Mouse (Mus musculus) liver, embryonic 15.5 days (tissue): ENCODE results near the gene Carns1. TPM values are rescaled to one million over a fixed set of nuclear protein-coding genes. Genes with fewer than 3 reads are reported as not detected.
A peak's percentile ranks its signal among the peaks of the same experiment; 100 is the strongest.
"Not testable (repeated sequence)": the region's sequence is repeated elsewhere in the genome, so short reads cannot be mapped to it uniquely, and the experiment has no call there.

Experiments used
- ATAC-seq: fragments of 200-750 bp; cut with Nextera tagmentation; 2 replicates; pipeline ENCODE4 v1.8.0; 2017; ENCODE audit warnings: moderate number of reproducible peaks, mild to moderate bottlenecking, moderate library complexity; ENCODE audit not compliant: insufficient read depth
- H3K27ac ChIP-seq: fragments of 300-500 bp; sonication (generic); replicated peaks from 2 replicates; pipeline ENCODE4 v1.5.1; 2015; ENCODE audit warnings: mild to moderate bottlenecking, inconsistent platforms
- H3K27me3 ChIP-seq: fragments of 300-500 bp; sonication (generic); 2 replicates; pipeline ENCODE4 v1.6.1; 2015; ENCODE audit warnings: mild to moderate bottlenecking, inconsistent platforms
- H3K36me3 ChIP-seq: fragments of 300-500 bp; sonication (generic); replicated peaks from 2 replicates; pipeline ENCODE4 v1.6.1; 2015; ENCODE audit warnings: moderate library complexity, mild to moderate bottlenecking, inconsistent platforms
- H3K4me1 ChIP-seq: fragments of 300-500 bp; sonication (generic); replicated peaks from 2 replicates; pipeline ENCODE4 v1.6.1; 2015; ENCODE audit warnings: inconsistent platforms
- H3K4me2 ChIP-seq: fragments of 300-500 bp; sonication (generic); 2 replicates; pipeline ENCODE4 v1.6.1; 2015; ENCODE audit warnings: moderate library complexity, mild to moderate bottlenecking, inconsistent platforms
- H3K4me3 ChIP-seq: fragments of 300-500 bp; sonication (generic); replicated peaks from 2 replicates; pipeline ENCODE4 v1.5.1; 2015; ENCODE audit warnings: mild to moderate bottlenecking, inconsistent platforms
- H3K9ac ChIP-seq: fragments of 300-500 bp; sonication (generic); 2 replicates; pipeline ENCODE4 v1.6.1; 2015; ENCODE audit warnings: moderate library complexity, mild to moderate bottlenecking, inconsistent platforms
- H3K9me3 ChIP-seq: fragments of 300-500 bp; sonication (generic); replicated peaks from 2 replicates; pipeline ENCODE4 v1.6.1; 2016; ENCODE audit warnings: inconsistent platforms
- WGBS: fragments of 180-500 bp; shearing (Covaris S2); methylation state at CpG from one replicate; pipeline ENCODE4 v1.1.7; 2015; ENCODE audit warnings: mixed read lengths; ENCODE audit not compliant: insufficient replicate concordance; 5-methylcytosine and 5-hydroxymethylcytosine counted together
- polyA plus RNA-seq: library from polyadenylated mRNA; unstranded; fragments of >200 nt; fragmentation: Nextera tagmentation; extraction: Ambion mirVana; gene quantifications from 2 replicates; pipeline ENCODE4 v1.2.1, GENCODE M21; 2015

Carns1 gene
- polyA plus RNA-seq, 1 experiment from 2014 or later = 0.64 TPM

GRCm38 (mm10) chr19:4125268-4125667 lies 50.0 kb downstream of the Carns1 start:
- H3K9ac ChIP-seq = peak overlapping the region; percentile 43; the same call in 1 of the 2 replicates
- ATAC-seq = peak; percentile 9
- 13% methylated on average over 4 of the region's 4 CpGs for WGBS
- H3K9me3 ChIP-seq, H3K27me3 ChIP-seq: not testable (repeated sequence)
- H3K36me3 ChIP-seq = peaks cover 28% of the 10 kb centered on the region
- H3K4me1 ChIP-seq = peaks cover 89% of the 10 kb centered on the region
- H3K4me3 ChIP-seq = peak overlapping the region; percentile 77
- H3K4me2 ChIP-seq = peak overlapping the region; percentile 79
- H3K27ac ChIP-seq = peak overlapping the region; percentile 79

GRCm38 (mm10) chr19:4124432-4124831 lies 50.8 kb downstream of the Carns1 start:
- H3K27ac ChIP-seq = peak overlapping the region; percentile 79
- H3K27me3 ChIP-seq = no peaks in the 10 kb centered on the region
- peaks cover 20% of the 10 kb centered on the region for H3K36me3 ChIP-seq
- no peak for ATAC-seq
- H3K4me2 ChIP-seq = peak overlapping the region; percentile 79; the same call in 1 of the 2 replicates
- peaks cover 89% of the 10 kb centered on the region for H3K4me1 ChIP-seq
- WGBS = 83% methylated on average over 4 of the region's 4 CpGs
- H3K9ac ChIP-seq = no peak overlapping the region
- H3K4me3 ChIP-seq = no peak overlapping the region
- H3K9me3 ChIP-seq = no peaks in the 10 kb centered on the region

- Histone ChIP-seq H3K9me3 (no peaks in the 10 kb centered on the region), H3K36me3 (peaks cover 8% of the 10 kb centered on the region; the same call in 1 of the 2 replicates), H3K27me3 (no peaks in the 10 kb centered on the region), H3K27ac (peak overlapping the region; percentile 79), H3K4me3 (no peak overlapping the region), H3K4me1 (peaks cover 75% of the 10 kb centered on the region), H3K4me2 (peak overlapping the region; percentile 31), H3K9ac (no peak overlapping the region; the same call in 1 of the 2 replicates)
- 25% methylated on average over 7 of the region's 7 CpGs for WGBS
- no peak for ATAC-seq
These were observed 52.6 kb downstream of the Carns1 start for GRCm38 (mm10) chr19:4122411-4123370.

DNA sequence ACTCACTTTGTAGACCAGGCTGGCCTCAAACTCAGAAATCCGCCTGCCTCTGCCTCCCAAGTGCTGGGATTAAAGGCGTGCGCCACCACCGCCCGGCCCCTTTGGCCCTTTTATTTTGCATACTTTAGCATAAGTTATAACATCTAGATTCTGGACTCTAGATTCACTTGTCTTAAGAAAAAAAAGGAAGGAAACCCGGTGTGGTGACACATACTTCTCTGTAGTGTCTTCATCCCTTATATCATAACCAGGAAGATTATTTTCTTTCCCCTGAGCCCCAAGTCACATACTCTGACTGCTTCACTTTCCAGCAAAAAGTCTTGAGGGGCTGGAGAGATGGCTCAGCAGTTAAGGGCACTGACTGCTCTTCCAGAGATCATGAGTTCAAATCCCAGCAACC lies 53.4 kb downstream of the Carns1 start:
- H3K27ac ChIP-seq = peak overlapping the region; percentile 79
- peaks cover 67% of the 10 kb centered on the region for H3K4me1 ChIP-seq
- not testable (repeated sequence) for H3K9me3 ChIP-seq, H3K9ac ChIP-seq, H3K27me3 ChIP-seq, ATAC-seq
- H3K4me3 ChIP-seq = peak overlapping the region; percentile 59
- H3K4me2 ChIP-seq = peak overlapping the region; percentile 80
- peaks cover 13% of the 10 kb centered on the region for H3K36me3 ChIP-seq
- 35% methylated on average over 6 of the region's 6 CpGs for WGBS

DNA sequence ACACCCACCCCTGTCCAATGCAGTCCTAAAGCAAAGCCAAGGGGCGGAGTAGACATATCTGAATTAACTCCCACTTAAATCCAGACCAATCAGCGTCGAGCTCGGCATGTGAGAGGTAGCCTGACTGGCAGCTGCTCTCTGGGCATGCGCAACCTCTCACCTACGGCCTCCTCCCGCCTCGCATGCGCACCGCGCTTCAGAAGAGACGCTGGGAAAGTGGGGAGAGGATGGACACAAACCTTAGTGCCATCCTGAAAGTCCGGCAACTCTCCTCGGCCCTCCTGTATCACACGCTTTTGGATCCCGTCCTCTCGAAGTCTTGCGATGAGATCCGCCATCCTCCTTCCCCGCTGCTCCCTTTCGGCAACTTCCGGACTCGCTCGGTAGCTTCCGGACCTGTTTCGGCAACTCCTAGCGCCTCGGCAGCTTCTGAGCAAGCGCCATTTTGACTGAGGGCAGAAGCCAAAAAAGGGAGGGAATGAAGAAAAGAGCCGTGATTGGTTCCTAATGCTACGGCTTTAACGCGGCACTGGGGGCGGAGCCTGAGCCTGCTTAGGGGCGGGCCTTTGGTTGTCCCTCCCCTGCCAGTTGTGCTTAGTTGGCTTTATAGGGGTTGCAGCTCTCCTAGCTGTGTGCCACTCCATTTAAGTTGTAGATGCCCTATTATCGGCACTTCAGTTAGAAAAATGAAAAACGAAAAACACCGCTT lies 54.0 kb downstream of the Carns1 start:
- peak overlapping the region; percentile 79 for H3K27ac ChIP-seq
- H3K27me3 ChIP-seq = no peaks in the 10 kb centered on the region
- H3K4me2 ChIP-seq = peak overlapping the region; percentile 80
- no peaks in the 10 kb centered on the region for H3K9me3 ChIP-seq
- WGBS = 2% methylated on average over 38 of the region's 38 CpGs
- H3K36me3 ChIP-seq = peaks cover 19% of the 10 kb centered on the region
- peak; percentile 56 for ATAC-seq
- H3K9ac ChIP-seq = peak overlapping the region; percentile 49
- H3K4me1 ChIP-seq = peaks cover 60% of the 10 kb centered on the region
- H3K4me3 ChIP-seq = peak overlapping the region; percentile 59

- peaks cover 27% of the 10 kb centered on the region for H3K36me3 ChIP-seq
- H3K27me3 ChIP-seq = no peaks in the 10 kb centered on the region
- peak overlapping the region; percentile 80 for H3K4me2 ChIP-seq
- no peaks in the 10 kb centered on the region for H3K9me3 ChIP-seq
- ATAC-seq = no peak
- no peak overlapping the region for H3K27ac ChIP-seq
- no peak overlapping the region for H3K9ac ChIP-seq
- H3K4me1 ChIP-seq = peaks cover 60% of the 10 kb centered on the region
- WGBS = 86% methylated on average over 2 of the region's 2 CpGs
- no peak overlapping the region for H3K4me3 ChIP-seq
These were observed 54.8 kb downstream of the Carns1 start for GRCm38 (mm10) chr19:4120496-4120895.

DNA sequence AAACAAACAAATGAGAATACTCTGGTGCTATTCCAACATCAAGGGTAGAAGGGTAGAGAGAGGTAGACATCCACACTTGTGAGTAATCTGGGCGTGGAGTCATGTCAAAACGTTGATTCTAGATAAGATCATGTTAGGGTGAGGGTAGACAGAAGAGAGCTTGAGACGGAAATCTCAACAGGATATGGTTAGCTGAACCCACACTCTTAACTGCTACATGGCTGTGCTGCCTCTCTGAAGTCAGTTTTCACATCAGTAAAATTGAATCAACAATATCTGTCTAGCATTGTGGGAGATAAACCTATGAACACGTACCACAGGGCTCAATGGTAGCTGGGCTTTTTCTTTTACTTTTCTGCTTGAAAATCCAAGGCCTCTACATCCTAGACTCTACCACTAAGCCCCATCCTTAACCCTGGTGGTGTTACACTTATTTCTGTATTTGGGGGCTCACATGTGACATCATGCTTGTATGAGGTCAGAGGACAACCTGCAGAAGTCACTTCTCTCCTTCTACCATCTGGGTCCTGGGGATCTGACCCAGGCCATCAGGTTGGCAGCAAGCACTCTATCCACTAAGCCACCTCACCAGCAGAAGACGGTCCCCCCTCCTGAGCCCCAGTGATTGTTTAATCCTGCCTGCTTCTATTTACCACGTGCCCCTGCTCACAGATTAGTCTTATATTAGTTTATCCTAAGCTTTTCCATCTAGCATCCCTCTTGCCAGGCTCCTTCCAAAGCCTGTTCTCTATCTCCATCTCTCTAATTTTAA lies 55.4 kb downstream of the Carns1 start:
- no peaks in the 10 kb centered on the region for H3K27me3 ChIP-seq
- no peak for ATAC-seq
- H3K4me1 ChIP-seq = peaks cover 55% of the 10 kb centered on the region
- peaks cover 33% of the 10 kb centered on the region for H3K36me3 ChIP-seq
- WGBS = 56% methylated on average over 6 of the region's 6 CpGs
- H3K27ac ChIP-seq = no peak overlapping the region
- peak overlapping the region; percentile 80; the same call in 1 of the 2 replicates for H3K4me2 ChIP-seq
- H3K4me3 ChIP-seq = no peak overlapping the region
- H3K9me3 ChIP-seq = no peaks in the 10 kb centered on the region
- no peak overlapping the region for H3K9ac ChIP-seq

DNA sequence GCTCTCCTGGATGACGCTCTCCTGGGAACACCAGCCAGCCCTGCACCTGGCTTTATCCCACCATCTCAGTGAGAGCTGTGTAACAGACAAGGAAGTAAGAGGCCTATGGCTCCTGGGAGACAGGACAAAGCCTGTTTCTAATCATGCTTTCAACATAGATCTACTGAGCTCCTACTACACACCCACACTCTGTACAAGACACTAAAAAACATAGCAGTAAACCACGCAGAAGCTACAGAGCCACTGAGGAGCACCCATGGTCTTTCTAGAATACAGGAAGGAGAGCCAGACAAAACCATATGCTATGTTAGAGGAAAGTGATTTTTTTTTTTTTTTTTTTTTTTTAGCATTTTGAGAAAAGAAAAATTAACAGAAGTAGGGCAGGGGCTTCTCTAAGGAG lies 56.9 kb downstream of the Carns1 start:
- 77% methylated on average over 2 of the region's 2 CpGs for WGBS
- Histone ChIP-seq H3K4me1 (peaks cover 53% of the 10 kb centered on the region), H3K36me3 (peaks cover 45% of the 10 kb centered on the region), H3K9ac (no peak overlapping the region), H3K27ac (no peak overlapping the region), H3K4me2 (no peak overlapping the region), H3K9me3 (no peaks in the 10 kb centered on the region), H3K4me3 (no peak overlapping the region), H3K27me3 (no peaks in the 10 kb centered on the region)
- ATAC-seq = no peak

DNA sequence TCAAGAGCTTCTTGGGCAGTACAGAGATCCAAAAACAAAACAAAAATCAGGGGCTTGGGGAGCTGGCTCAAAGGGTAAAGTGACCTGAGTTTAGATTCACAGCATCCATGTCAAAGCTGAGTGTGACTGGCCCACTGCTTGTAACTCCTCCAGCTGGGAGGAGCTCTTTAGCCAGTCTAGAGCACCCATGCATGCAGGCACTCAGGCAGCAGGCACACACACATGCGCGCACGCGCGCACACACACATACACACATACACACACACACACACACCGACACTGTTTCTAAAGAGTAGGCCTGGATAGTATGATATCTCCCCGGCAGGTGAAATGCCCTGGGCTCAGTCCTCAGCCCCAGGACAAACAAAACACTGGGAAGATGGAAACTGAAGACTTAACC lies 58.3 kb downstream of the Carns1 start:
- H3K9ac ChIP-seq = no peak overlapping the region
- no peaks in the 10 kb centered on the region for H3K9me3 ChIP-seq
- WGBS = 92% methylated on average over 7 of the region's 7 CpGs
- H3K4me3 ChIP-seq = no peak overlapping the region
- peaks cover 53% of the 10 kb centered on the region for H3K4me1 ChIP-seq
- no peaks in the 10 kb centered on the region for H3K27me3 ChIP-seq
- no peak for ATAC-seq
- H3K36me3 ChIP-seq = peaks cover 57% of the 10 kb centered on the region
- H3K27ac ChIP-seq = no peak overlapping the region
- no peak overlapping the region for H3K4me2 ChIP-seq

GRCm38 (mm10) chr19:4115816-4116215 lies 59.5 kb downstream of the Carns1 start:
- no peak for ATAC-seq
- no peaks in the 10 kb centered on the region for H3K9me3 ChIP-seq
- peaks cover 46% of the 10 kb centered on the region for H3K4me1 ChIP-seq
- no peaks in the 10 kb centered on the region for H3K27me3 ChIP-seq
- no peak overlapping the region for H3K4me3 ChIP-seq
- no peak overlapping the region for H3K9ac ChIP-seq
- no peak overlapping the region for H3K4me2 ChIP-seq
- 84% methylated on average over 11 of the region's 11 CpGs for WGBS
- no peak overlapping the region for H3K27ac ChIP-seq
- peaks cover 62% of the 10 kb centered on the region for H3K36me3 ChIP-seq
